Mouse (Mus musculus): ENCODE measurements at regions not wholly inside any gene's neighbourhood (a gene's known extent, or its start where the extent isn't known, plus 50 kb on each side); places are given as distances from the start of the nearest gene placed in this dataset.

DNA sequence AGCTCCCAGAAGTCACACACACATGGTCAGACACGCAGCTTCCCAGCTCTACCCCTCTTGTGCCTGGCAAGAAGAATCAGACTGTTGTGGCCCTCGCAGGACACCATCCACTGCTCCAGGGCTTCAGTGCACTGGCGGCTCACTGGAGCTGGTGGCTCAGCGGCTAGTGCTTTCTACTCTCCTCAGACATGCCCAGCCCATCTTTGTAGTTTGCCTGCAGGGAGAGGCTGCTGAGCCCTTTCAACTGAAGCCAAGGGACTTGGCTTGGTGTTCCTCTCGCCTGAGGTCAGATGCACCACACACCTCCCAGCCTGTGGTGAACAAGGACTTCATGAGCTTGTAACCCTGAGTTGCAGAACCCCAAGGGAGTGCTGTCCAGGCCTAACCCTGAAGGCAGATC is 249.8 kb downstream of the Tle3 start:
- H3K27ac ChIP-seq (replicated peaks) = 0 out of 2 replicates have a peak overlapping the region, but pooled peaks have one; percentile 50

DNA sequence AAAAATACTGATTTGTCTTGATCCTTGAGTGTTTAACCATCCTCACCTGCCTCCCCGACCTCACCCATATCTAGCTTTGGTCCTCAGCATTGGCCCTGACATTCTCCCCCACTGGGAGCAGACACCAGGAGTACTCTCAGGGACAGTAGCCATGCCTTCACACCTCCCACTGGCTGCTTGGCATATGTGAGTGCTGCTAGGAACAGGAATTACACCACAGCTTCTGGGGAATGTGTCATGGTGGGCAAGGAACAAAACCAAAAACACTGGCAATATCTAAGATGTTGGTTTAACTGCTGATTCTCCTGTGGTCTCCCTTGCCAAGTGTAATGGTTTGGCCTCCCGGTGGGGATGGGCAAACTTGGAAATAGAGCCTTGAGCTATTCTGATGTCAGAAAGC is 248.6 kb downstream of the Tle3 start:
- H3K36me3 ChIP-seq = no peaks in the 10 kb centered on the region
- H3K27me3 ChIP-seq (ENCODE audit: low read depth, poor library complexity, severe bottlenecking) = peaks cover 35% of the 10 kb centered on the region
- H3K27ac ChIP-seq (replicated peaks) = 0 out of 2 replicates have a peak overlapping the region, but pooled peaks have one; percentile 17
- 66% methylated on average over 2 of the region's 2 CpGs for WGBS
- H3K9me3 ChIP-seq (replicated peaks) = no peaks in the 10 kb centered on the region
- peaks cover 59% of the 10 kb centered on the region for H3K4me1 ChIP-seq
- DNase-seq (ENCODE audit: low spot score) = no peak
- no peak overlapping the region for H3K4me3 ChIP-seq

More for the DNA sequence above, 249.8 kb downstream of the Tle3 start:
- H3K9me3 ChIP-seq (replicated peaks) = no peaks in the 10 kb centered on the region
- no peaks in the 10 kb centered on the region for H3K36me3 ChIP-seq
- H3K4me3 ChIP-seq = no peak overlapping the region
- no peak for DNase-seq (ENCODE audit: low spot score)
- 83% methylated on average over 5 of the region's 5 CpGs for WGBS
- H3K27me3 ChIP-seq (ENCODE audit: low read depth, poor library complexity, severe bottlenecking) = peaks cover 45% of the 10 kb centered on the region
- peaks cover 66% of the 10 kb centered on the region for H3K4me1 ChIP-seq

DNA sequence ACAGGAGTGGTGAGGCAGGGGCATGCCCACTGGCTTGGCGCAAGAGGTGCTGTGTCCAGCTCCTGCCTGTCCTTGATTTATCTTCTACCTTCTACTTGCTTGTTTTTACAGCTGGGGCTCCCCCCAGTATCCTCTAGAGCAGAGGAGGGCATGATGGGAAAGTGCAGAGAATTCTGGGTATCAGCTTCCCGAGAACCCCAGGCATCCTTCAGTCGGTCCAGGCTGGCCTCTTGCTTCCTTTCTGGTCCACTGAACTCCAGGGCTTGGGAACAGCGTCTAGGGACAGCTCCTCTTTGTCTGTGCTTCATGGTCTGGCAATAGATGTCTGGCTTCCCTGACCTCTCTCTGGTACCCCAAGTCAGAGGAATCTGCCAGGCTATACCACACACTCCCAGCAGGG is 247.9 kb downstream of the Tle3 start:
- Histone ChIP-seq H3K4me1 (peaks cover 59% of the 10 kb centered on the region), H3K9me3 (replicated peaks) (no peaks in the 10 kb centered on the region), H3K4me3 (no peak overlapping the region), H3K27me3 (ENCODE audit: low read depth, poor library complexity, severe bottlenecking) (peaks cover 28% of the 10 kb centered on the region), H3K36me3 (no peaks in the 10 kb centered on the region), H3K27ac (replicated peaks) (peak overlapping the region; percentile 59)
- DNase-seq (ENCODE audit: low spot score) = no peak
- WGBS = 36% methylated on average over 4 of the region's 4 CpGs

DNA sequence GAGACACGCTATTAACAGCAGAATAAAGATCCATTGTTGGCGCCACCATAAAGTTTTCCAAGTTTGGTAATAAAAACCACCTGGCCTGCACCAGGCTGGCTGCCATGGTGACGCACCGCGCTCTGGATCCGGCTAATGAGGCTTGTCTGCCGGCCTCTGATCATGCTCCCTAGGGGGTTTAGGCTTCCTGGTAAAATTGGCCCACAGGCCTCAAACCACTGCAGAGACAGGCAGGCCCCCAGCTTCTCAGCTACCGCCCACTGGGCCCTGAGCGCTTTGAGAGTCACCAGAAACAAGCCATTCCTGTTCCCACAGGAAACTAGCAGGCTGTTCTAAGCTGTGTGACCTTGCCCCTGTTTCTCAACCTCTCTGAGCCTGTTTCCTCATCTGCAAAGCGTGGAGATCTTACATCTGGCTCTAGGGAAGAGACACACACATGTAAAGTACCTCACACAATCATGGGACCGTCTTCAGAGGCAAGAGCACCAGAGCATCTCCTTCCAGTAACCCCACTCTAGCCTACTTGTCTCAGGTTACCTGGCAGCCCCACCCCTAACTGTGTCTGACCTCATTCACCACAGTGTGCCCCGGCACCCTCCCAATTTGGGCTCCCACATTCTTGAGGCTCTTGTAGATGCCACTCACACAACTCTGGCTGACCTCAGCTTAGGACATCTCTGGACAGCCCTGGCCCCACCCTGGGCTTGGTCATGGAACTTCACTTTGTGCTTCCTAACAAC is 246.5 kb downstream of the Tle3 start:
- no peak overlapping the region for H3K4me3 ChIP-seq
- DNase-seq (ENCODE audit: low spot score) = peak; percentile 36
- peaks cover 15% of the 10 kb centered on the region for H3K27me3 ChIP-seq (ENCODE audit: low read depth, poor library complexity, severe bottlenecking)
- H3K36me3 ChIP-seq = no peaks in the 10 kb centered on the region
- 51% methylated on average over 12 of the region's 12 CpGs for WGBS
- H3K27ac ChIP-seq (replicated peaks) = no peak overlapping the region
- H3K9me3 ChIP-seq (replicated peaks) = no peaks in the 10 kb centered on the region
- peaks cover 49% of the 10 kb centered on the region for H3K4me1 ChIP-seq

DNA sequence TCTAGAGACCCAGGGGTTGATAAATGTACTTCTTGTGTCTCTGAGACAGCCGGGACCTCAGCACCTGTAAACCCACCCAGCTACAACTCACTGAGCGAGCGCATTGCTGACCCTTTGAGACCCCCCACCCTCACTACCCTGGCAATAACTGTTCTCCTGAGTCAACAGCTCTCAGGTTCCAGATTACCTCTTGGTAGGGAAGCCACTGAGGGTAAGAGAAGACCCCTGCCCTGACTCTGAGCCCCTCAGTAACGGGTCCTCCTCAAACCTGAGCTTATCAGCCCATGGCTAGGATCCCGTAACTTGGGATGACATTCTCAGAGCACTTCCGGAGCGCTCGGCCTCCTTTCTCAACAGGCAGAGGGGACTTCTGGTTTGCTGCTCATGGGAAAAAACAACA is 245.8 kb downstream of the Tle3 start:
- DNase-seq (ENCODE audit: low spot score) = no peak
- no peaks in the 10 kb centered on the region for H3K9me3 ChIP-seq (replicated peaks)
- WGBS = 78% methylated on average over 8 of the region's 8 CpGs
- H3K4me3 ChIP-seq = no peak overlapping the region
- no peaks in the 10 kb centered on the region for H3K36me3 ChIP-seq
- peaks cover 43% of the 10 kb centered on the region for H3K4me1 ChIP-seq
- peaks cover 13% of the 10 kb centered on the region for H3K27me3 ChIP-seq (ENCODE audit: low read depth, poor library complexity, severe bottlenecking)
- H3K27ac ChIP-seq (replicated peaks) = 0 out of 2 replicates have a peak overlapping the region, but pooled peaks have one; percentile 42

DNA sequence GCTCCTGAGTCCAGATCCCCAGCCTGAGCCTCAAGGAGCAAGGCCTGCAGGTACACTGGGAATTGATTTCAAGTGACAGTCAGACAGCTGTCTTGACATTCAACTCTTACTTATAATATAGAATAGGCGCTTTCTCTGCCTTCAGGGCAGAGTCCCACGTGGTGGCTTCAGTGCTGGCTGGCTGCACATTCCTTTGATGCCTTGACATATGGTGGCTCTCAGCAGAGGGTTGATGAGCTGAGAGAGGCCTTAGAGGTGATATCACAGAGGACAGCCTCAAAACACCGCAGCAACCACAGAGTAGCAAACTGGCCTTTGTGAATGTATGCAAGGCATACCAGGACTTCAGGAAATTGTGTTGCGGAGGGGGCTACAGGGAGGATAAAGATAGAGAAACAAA is 243.4 kb downstream of the Tle3 start:
- WGBS = 80% methylated on average over 4 of the region's 4 CpGs
- H3K4me3 ChIP-seq = no peak overlapping the region
- no peaks in the 10 kb centered on the region for H3K9me3 ChIP-seq (replicated peaks)
- no peak for DNase-seq (ENCODE audit: low spot score)
- H3K27me3 ChIP-seq (ENCODE audit: low read depth, poor library complexity, severe bottlenecking) = peaks cover 6% of the 10 kb centered on the region; the same call in 1 of the 2 replicates
- peaks cover 25% of the 10 kb centered on the region for H3K4me1 ChIP-seq
- H3K36me3 ChIP-seq = no peaks in the 10 kb centered on the region
- no peak overlapping the region for H3K27ac ChIP-seq (replicated peaks)

DNA sequence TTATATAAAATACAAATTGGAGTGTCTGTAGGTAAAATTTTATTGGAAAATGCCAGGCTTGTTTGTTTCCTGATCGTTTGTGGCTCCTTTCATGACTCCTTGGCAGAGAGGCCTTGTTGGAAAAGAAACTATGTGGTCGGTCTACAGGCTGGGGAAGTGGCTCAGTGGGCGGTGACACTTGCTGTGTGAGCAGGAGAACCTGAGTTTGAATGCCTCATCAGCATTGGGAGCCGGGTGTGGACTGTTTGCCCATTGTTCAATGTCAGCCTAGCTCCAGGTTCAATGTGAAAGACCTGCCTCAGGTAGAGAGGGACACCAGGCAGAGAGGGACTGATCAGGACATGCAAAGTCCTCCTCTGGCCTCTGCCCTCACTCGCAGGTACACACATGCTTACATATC is 235.4 kb downstream of the Tle3 start:
- 86% methylated on average over 5 of the region's 5 CpGs for WGBS
- Histone ChIP-seq H3K36me3 (no peaks in the 10 kb centered on the region), H3K27ac (replicated peaks) (no peak overlapping the region), H3K27me3 (ENCODE audit: low read depth, poor library complexity, severe bottlenecking) (no peaks in the 10 kb centered on the region), H3K9me3 (replicated peaks) (no peaks in the 10 kb centered on the region), H3K4me3 (no peak overlapping the region), H3K4me1 (peaks cover 12% of the 10 kb centered on the region)
- DNase-seq (ENCODE audit: low spot score) = no peak

DNA sequence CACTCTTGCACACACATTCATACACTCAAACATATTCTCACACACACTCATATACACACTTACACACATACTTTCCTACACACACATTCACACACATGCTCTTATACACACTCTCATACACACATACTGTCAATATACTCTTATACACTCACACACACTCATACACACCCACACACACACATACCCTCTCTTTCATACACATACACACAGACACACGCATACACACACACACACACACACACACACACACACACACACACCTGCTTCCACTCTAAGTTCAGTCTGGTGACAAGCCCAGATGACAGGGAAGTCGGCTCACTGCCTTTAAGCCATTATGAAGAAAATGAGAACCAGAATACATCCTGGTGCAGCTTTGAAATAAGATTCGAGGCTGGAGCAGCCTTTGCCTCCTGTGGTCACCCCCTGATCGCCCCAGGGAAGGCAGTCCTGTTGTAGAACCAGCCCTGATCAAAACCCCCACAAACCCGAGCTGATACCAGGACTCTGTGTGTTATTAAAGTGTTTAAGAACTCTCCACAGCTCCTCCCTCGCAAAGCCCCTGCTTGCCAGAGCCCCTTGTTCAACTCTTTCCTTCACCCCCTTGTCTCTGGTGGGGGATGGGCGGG is 230.3 kb downstream of the Tle3 start:
- Histone ChIP-seq H3K9me3 (replicated peaks) (no peaks in the 10 kb centered on the region), H3K27ac (replicated peaks) (peak overlapping the region; percentile 7; the same call in 1 of the 2 replicates), H3K4me1 (peaks cover 18% of the 10 kb centered on the region), H3K36me3 (no peaks in the 10 kb centered on the region), H3K4me3 (no peak overlapping the region), H3K27me3 (ENCODE audit: low read depth, poor library complexity, severe bottlenecking) (peaks cover 7% of the 10 kb centered on the region; the same call in 1 of the 2 replicates)
- WGBS = 63% methylated on average over 7 of the region's 7 CpGs
- no peak for DNase-seq (ENCODE audit: low spot score)

DNA sequence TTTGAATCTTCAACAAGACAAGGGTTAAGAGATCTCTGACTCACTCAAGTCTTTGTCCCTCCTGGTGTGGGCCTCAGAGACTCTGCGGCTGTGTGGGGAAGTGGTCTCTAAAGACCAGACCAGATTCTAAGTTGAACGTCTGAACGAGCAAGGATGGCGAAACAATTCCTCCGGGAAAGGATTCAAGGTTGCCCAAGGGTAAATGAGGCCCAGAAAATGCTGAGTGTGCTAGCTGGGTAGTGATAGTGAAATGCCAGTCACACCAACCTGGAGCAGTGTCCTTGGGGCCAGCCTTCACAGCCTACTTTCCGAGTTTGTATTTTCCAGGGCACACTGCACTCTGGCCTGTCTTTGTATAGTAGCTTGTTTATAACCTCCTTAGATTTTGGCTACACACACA is 229.7 kb downstream of the Tle3 start:
- DNase-seq (ENCODE audit: low spot score) = no peak
- Histone ChIP-seq H3K9me3 (replicated peaks) (no peaks in the 10 kb centered on the region), H3K27me3 (ENCODE audit: low read depth, poor library complexity, severe bottlenecking) (peaks cover 7% of the 10 kb centered on the region; the same call in 1 of the 2 replicates), H3K4me3 (no peak overlapping the region), H3K27ac (replicated peaks) (no peak overlapping the region), H3K36me3 (no peaks in the 10 kb centered on the region), H3K4me1 (peaks cover 23% of the 10 kb centered on the region)
- WGBS = 89% methylated on average over 6 of the region's 6 CpGs

DNA sequence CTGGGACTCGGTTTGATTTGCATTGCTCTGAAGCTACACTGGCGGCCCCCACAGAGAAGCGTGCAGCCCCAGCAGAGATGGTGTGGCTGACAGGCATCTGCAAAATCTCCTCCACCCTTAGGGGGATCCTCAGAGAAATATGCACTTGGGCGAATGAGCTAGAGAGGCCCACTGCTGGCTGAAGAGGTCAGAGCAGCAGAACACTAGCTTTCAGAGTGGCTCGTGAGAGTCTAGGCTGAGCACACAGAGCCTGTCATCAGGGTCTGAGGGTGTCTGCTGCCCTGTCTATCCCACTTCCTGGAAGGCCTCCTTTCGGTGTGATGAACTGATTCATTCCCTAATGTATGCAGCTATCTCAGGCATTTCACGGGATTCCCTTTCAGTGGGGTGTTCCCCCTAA is 225.1 kb downstream of the Tle3 start:
- Histone ChIP-seq H3K4me1 (peaks cover 31% of the 10 kb centered on the region), H3K9me3 (replicated peaks) (no peaks in the 10 kb centered on the region), H3K27ac (replicated peaks) (peak overlapping the region; percentile 62), H3K36me3 (no peaks in the 10 kb centered on the region), H3K4me3 (no peak overlapping the region), H3K27me3 (ENCODE audit: low read depth, poor library complexity, severe bottlenecking) (peaks cover 17% of the 10 kb centered on the region; the same call in 1 of the 2 replicates)
- DNase-seq (ENCODE audit: low spot score) = peak; percentile 16
- WGBS = 30% methylated on average over 7 of the region's 7 CpGs

DNA sequence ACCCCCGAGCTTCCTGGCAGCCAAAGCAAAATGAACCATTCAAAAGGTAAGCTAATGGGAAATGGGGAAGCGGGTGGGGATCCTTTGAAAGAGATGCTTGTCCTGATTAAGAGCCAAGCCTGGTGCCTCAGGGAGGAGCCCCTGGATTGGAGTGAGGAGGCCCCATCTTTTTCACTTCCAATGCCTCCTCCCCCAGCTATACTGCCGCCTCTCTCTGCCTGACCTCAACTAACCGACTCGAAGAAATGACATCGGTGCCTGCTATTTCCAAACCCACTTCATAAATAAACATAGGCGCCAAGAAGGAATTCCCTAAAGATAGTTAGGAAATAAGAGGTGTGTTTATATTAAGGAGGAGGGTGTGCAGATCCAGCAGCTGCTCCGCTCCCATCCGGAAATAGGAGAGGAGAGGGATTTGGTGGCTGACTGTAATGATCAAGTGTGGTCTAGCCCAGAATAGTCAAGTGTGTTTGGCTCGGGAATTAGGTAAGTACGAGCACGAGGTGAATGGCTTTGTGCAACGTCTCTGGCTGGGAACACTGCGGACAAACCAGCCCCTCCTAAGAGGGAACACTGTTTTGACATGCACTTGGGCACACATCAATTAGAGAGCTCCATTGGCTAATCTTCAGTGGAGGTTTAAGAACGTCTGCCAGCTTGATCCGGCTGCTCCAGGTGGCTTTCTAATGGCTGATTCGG is 224.4 kb downstream of the Tle3 start:
- DNase-seq (ENCODE audit: low spot score) = no peak
- WGBS = 62% methylated on average over 17 of the region's 17 CpGs
- Histone ChIP-seq H3K36me3 (no peaks in the 10 kb centered on the region), H3K27ac (replicated peaks) (peak overlapping the region; percentile 62), H3K9me3 (replicated peaks) (no peaks in the 10 kb centered on the region), H3K27me3 (ENCODE audit: low read depth, poor library complexity, severe bottlenecking) (peaks cover 17% of the 10 kb centered on the region; the same call in 1 of the 2 replicates), H3K4me3 (no peak overlapping the region), H3K4me1 (peaks cover 31% of the 10 kb centered on the region)

DNA sequence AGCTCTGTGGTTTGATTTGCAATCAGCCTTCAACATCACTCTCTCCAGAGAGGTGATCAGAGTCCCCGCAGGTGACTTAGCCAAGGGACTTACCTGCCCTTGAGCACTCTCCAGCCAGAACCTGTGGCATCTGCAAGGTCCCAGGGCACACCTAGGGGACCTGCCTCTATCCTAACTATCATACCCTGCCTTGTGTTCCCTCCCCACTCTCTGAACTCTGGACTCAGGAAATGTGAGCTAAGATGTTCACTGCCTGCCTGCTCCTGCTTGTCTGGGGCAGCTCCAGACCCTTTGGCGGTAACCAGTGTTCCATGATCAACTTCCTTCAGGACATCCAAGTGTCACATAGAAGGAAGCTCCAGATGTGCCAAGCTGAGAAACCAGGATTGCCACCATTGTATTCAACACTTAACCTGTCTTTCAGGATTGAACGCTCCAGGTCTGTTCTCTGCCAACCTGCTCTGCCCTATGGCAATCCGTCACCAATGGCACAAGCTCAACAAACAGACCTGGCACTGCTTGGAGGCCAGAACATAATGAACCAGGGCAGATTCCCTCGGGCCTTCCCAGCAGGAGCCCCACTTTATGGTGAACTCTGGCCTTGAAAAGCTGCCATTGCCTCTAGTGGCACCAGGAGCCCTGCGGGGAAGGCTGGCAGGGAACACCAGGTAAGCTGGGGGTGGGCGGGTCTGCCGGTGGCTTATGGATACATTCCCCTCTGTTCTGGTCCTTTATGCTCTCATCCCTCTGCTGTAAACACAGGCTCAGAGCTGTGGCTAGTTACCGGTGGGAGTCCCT is 223.2 kb downstream of the Tle3 start:
- Histone ChIP-seq H3K4me1 (peaks cover 31% of the 10 kb centered on the region), H3K36me3 (no peaks in the 10 kb centered on the region), H3K27ac (replicated peaks) (0 out of 2 replicates have a peak overlapping the region, but pooled peaks have one; percentile 4), H3K27me3 (ENCODE audit: low read depth, poor library complexity, severe bottlenecking) (peaks cover 17% of the 10 kb centered on the region; the same call in 1 of the 2 replicates), H3K4me3 (no peak overlapping the region), H3K9me3 (replicated peaks) (no peaks in the 10 kb centered on the region)
- no peak for DNase-seq (ENCODE audit: low spot score)
- 78% methylated on average over 9 of the region's 9 CpGs for WGBS
